Mouse (Mus musculus) E14TG2a.4 (cell line): ENCODE data around the gene Cdh13.

ENCODE experiments used
- CTCF ChIP-seq: conservative IDR thresholded peaks from 2 replicates; pipeline ENCODE4 v1.5.1; 2014; ENCODE audit warnings: low read length
- POU5F1 ChIP-seq: IDR thresholded peaks from 2 replicates; pipeline ENCODE4 v1.6.1; 2014; ENCODE audit warnings: low read length, borderline replicate concordance

- TF ChIP-seq CTCF (no peak), POU5F1 (no peak; the same call in 1 of the 2 replicates)
Observed at GRCm38 (mm10) chr8:118845690-118846089, 562.2 kb downstream of the Cdh13 start.
